Mouse (Mus musculus): ENCODE data around the gene Fundc2.

Gene Fundc2

DNA sequence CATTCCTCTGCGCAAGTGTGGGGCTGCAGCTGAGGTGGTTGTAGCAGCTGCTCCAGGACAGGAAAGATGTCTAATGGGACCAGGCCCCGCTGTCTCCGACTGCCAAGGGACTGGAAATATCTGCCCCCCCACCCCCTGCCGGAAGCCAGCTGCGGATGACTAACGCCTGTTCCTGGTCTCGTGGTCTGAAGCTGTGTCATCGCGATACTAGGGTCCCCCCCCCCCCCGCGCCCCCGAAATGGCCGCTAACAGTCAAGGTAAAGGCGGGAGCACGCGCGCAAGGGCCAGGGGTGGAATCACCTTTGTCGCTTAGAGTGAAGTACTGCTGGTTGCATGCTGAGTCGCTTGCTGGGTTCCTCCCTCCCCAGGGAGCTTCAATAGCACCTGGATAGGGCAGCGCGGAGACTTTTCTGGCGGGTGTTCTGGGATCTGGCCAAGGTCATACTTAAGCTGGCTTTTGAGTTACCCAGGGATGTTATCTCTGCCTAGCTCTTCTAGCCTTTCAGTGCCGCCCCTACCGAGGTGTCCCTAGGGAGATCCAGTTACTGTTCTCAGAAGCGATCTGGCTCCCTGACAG, at the start of gene Fundc2, which contains the start of gene F8:
Fundc2 (plus strand) TSS at position 205 of the 577 bp plus-strand sequence.
F8 (minus strand) TSS at position 421 of the 577 bp plus-strand sequence.
- DNase-seq: peak; percentile 75

DNA sequence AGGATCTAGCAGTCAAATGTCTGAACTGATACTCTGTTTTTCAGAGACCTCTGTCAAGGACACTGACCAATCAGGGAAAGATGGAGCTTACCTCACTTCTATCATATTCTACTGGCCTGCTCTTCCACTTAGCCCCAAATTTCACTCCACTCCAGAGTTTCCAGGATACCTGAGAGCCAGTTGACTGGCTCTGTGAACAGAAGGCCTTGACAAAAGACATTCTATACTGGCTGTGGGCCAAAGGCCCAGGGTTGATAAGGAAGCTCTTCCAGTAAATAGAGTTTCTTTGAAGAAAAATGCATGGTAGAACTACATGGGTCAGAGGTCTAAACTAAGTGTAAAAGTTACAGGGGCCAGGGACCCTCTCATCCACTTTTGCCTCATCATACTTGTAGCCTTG, 12.0 kb upstream of the Fundc2 start:
- DNase-seq: peak; percentile 7

DNA sequence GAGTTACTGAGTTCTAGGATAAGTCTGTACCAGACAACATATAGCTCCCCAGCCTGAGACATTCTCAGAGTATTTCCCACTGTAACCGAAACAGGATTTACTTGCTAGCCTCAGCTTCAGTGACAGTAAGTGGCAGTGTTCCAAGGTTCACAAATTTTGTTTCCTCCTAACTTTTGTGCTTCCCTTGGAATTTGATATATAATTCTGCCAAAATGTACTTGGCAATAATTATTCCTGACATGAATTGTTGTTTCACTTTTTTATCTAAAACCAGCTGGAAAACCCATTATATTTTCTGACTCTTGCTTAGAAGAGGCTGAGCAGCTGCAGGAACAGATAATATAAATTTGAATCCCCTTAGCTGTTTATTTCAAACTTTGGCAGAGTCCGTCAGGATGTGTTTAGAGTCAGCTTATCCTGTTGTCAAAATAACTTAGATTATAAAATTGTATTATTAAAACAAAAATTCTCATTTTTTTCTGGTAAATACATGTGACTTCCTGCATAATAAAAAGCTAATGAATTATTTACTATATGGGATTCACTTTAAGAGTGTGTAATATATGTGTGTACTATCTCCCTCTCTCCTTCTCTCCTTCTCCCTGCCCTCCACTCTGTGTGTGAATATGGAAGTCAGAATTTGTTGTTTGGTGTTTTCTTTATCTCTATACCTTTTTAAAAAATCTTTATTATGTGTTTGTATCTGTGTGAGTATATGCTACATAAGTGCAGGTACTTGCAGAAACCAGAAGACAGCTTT, 9.4 kb upstream of the Fundc2 start:
- DNase-seq: peak; percentile 17

DNA sequence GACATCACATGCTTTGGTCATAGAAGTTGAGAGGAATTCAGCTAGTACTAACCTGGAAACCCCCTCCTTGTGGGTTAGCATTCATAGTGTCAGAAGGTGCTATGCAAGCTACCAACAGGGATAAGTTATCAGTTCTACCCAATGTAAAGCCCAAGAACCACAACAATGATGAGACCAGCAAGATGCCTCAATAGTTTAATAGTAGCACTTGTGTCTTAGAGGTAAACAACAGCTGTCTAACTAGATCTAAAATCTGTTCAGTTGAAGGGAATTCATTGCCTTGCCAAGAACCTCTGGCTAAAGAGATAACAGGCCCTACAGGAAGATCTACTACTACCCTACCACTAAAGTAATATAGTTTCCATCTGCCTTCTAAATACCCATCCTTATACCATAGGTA, 5.4 kb upstream of the Fundc2 start:
- DNase-seq: no peak

DNA sequence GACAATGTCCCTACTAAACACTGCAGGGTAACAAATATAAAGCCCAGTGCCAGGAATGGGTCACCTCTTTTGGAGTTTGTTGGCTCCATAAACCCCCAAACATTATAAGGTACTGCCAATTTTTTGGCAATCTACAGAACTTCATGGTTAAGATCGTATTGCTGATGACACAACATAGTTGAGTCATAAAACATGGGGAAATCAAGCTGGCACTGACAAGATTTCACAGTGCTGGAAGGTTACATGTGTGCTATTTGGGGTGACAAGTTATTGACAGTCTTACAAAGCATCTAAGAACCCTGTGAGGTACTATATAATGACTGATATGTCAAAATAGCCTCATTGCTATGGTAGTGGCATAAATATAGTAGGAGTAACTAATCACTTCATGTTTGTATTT, 1.0 kb upstream of the Fundc2 start:
- DNase-seq: no peak

DNA sequence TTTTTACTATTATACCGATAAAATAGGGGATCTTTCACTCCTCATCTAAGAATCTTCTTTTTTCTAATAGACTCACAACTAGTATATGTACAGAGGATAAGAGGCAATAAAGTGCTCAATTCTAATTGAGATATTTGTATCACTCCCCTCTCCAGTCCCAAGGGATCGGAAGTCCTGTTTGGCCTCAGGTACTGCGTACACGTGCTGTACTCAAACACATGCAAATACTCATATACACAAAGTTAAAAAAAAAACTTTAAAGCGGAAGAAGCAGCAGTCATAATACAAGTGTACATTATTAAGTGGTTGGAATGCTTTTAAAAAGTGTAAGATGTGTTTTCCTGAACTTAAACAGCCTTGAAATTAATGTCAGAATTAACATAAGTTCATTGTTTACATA, 500 bp upstream of the Fundc2 start:
- DNase-seq: no peak

DNA sequence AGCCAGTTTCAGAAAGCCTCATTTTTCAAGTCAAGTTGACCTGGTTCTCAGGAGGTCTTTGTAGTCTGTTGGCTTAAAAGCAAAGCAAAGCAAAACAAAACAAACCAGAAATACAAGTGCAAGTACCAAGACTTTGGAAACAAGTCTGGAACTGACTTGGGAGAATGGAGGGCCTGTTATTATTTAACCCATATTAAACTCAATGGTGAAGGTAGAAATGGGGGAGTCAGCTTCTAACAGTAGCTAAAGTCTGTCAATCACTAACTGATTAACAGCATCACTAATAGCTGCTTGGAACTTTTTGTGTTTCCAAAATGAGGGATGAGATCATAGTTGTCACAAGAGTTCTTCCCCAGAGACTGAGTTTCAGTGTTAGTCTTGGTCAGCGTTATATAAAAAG, 17.3 kb downstream of the Fundc2 start:
- no peak for DNase-seq

DNA sequence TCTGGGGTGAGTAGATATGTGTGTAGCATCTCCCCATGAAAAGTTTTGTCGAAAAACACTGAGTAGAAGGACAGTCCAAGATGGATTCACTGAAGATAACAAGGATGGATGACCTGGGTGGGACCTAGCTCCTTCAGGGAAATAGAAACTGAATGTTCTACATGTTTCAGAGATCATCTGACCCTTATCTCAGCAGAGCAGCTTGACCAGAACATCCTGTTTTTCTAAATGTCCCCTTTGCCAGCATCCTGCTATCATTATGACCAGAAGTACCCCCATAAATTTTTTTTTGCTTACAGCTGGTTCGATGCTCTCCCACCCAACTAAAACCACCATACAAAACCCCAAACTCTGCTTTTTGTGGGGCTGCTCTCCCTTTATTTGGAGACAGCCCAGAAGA, 20.5 kb downstream of the Fundc2 start:
- DNase-seq: peak; percentile 57

DNA sequence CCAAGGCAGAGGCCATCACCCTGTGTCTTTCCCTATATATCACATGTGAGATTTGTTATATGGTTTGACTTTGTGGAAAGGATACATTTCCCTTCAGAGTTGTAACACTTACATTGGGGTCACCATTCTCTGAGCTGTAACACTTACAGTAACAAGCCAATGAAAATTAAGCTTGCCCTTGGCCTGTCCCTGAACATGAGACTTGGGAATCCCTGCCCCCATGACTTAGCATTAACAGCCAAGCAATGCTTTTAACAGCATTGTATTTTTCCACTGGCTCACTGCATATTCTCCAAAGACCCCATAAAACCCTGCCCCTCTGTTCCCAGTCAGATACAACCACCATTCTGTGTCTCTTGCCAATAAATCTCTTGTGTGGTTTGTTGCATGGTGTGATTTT, 21.2 kb downstream of the Fundc2 start:
- no peak for DNase-seq

DNA sequence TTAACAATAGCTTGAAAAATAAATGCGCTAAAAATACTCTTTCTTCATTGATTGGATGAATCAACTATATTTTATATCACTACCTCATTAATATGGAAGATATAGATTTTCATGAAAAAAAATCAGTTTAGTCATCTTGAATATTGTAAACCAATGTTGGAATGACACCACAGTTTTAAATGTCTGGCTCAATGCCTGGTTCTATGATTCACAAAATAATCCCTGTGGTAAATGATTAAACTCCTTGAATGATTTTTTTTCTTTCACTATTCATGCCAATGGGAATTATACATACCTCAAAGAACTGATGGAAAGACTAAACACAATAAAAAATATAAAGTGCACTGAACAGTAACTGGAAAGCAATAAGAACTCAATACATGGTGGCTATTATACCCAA, 27.5 kb downstream of the Fundc2 start:
- DNase-seq: no peak

DNA sequence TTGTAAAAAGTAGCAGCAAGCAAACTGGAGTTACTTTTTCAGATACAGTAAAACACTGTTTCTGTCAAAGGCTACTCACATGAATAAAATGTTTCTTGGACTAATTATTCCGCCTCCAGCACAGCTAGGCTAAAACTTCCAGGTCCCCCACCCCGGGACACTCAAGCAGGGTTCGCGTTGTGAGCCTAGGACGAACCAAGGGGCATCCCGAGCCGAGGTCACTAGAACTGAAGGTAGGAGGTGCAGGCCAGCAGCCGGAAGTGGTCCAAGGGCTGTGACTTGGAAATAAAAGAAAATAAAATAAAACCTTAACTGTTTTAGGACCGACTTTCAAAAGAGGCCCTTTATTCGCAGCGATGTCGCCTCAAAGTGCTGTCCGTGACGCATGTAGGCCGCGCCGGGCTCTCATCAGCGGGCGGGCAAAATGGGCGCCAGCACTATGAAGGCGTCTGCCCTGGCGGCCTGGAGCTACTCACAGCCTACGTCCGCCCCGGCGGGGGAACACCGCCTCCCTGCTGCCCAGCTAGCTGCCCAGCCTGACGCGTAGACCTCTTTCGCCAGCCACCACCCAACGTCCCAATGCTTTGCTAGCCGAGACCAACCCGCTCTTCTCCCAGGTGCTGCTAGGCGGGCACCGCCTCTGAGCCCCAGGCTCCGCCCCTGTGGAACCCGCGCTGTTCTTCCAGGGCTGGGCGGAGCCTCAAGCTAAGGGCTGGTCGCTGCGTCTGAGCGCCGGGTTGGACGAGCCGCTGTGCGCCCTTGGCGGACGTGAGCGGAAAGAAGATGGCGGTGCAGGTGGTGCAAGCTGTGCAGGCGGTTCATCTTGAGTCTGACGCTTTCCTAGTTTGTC, 34.0 kb downstream of the Fundc2 start, which contains the start of the genes Cmc4, Mtcp1 and Brcc3:
Cmc4 (minus strand) TSS at position 649 of the 850 bp plus-strand sequence.
Mtcp1 (minus strand) TSS at position 653 of the 850 bp plus-strand sequence.
Brcc3 (plus strand) TSS at position 693 of the 850 bp plus-strand sequence.
- DNase-seq: peak; percentile 92

All from lung, postnatal 36 days (tissue).